Mouse (Mus musculus) CH12.LX (cell line): ENCODE data around the gene Rtbdn. TPM values are rescaled to one million over a fixed set of nuclear protein-coding genes. Genes with fewer than 3 reads are reported as not detected.

Experiments used
- DNase-seq: peaks from one replicate; pipeline ENCODE4 v3.0.0-alpha.2; 2013; ENCODE audit errors: extremely low read depth
- H3K27ac ChIP-seq: 2 replicates; pipeline ENCODE4 v1.5.1; 2012; ENCODE audit warnings: low read depth, mild to moderate bottlenecking, control low read depth, moderate library complexity; ENCODE audit not compliant: insufficient read depth
- H3K27me3 ChIP-seq: replicated peaks from 2 replicates; pipeline ENCODE3; 2012; ENCODE audit warnings: inconsistent platforms
- H3K36me3 ChIP-seq, 2 experiments: replicated peaks in 1 of 2; 2 replicates each; pipeline versions ENCODE3 to v1.6.1; 2012; ENCODE audit warnings: inconsistent platforms in 1 of 2, low read length in 1 of 2, mild to moderate bottlenecking in 1 of 2, mixed read lengths in 1 of 2, moderate library complexity in 1 of 2; ENCODE audit not compliant: control insufficient read depth in 1 of 2, insufficient read depth in 1 of 2
- H3K4me1 ChIP-seq, 2 experiments: 2 replicates each; pipeline ENCODE4 v1.6.1; 2012; ENCODE audit warnings: inconsistent platforms in 1 of 2, moderate library complexity in 1 of 2; ENCODE audit not compliant: insufficient read depth in 2 of 2, control insufficient read depth in 1 of 2
- H3K4me2 ChIP-seq: 2 replicates; pipeline ENCODE4 v1.6.1; 2012; ENCODE audit warnings: low read depth, mild to moderate bottlenecking, control low read depth; ENCODE audit not compliant: poor library complexity, insufficient read depth, severe bottlenecking
- H3K4me3 ChIP-seq, 3 experiments: fragments of 150-350 bp in 1 of 3; sonication (generic) in 1 of 3; replicated peaks in 1 of 3; 2 replicates each; pipeline versions ENCODE3 to v1.5.1; 2011 to 2012; ENCODE audit warnings: low read depth in 2 of 3, low read length in 2 of 3, mild to moderate bottlenecking in 2 of 3, moderate library complexity in 2 of 3, control low read depth in 1 of 3, improper control_type of control experiment in 1 of 3, inconsistent platforms in 1 of 3, mixed read lengths in 1 of 3; ENCODE audit not compliant: poor library complexity in 1 of 3
- H3K79me2 ChIP-seq: replicated peaks from 2 replicates; pipeline ENCODE4 v1.6.1; 2012; ENCODE audit warnings: mild to moderate bottlenecking, moderate library complexity; ENCODE audit not compliant: control insufficient read depth, poor library complexity, insufficient read depth, severe bottlenecking; ENCODE audit errors: extremely low read depth
- H3K9ac ChIP-seq: 2 replicates; pipeline ENCODE4 v1.6.1; 2012; ENCODE audit warnings: low read depth, mild to moderate bottlenecking, control low read depth, moderate library complexity; ENCODE audit not compliant: insufficient read depth
- H3K9me3 ChIP-seq: replicated peaks from 2 replicates; pipeline ENCODE3; 2012; ENCODE audit warnings: low read length, inconsistent platforms, mixed read lengths
- BHLHE40 ChIP-seq: IDR thresholded peaks from 2 replicates; pipeline ENCODE4 v1.6.1; 2011; ENCODE audit warnings: mild to moderate bottlenecking, low read depth, low read length, improper control_type of control experiment
- CHD2 ChIP-seq: IDR thresholded peaks from 2 replicates; pipeline ENCODE4 v1.6.1; 2011; ENCODE audit warnings: low read length, improper control_type of control experiment
- CTCF ChIP-seq, 2 experiments: IDR thresholded peaks in 1 of 2; conservative IDR thresholded peaks in 1 of 2; 2 replicates each; pipeline ENCODE4 v1.5.1; 2011 to 2012; ENCODE audit warnings: low read depth in 2 of 2, low read length in 2 of 2, improper control_type of control experiment in 1 of 2, inconsistent platforms in 1 of 2, mild to moderate bottlenecking in 1 of 2, moderate library complexity in 1 of 2
- ETS1 ChIP-seq: conservative IDR thresholded peaks from 2 replicates; pipeline ENCODE4 v1.6.1; 2012; ENCODE audit warnings: low read depth, mild to moderate bottlenecking, inconsistent platforms, low read length, improper control_type of control experiment, moderate library complexity
- HCFC1 ChIP-seq: IDR thresholded peaks from 2 replicates; pipeline ENCODE4 v1.6.1; 2012; ENCODE audit warnings: low read depth, mild to moderate bottlenecking, inconsistent platforms, low read length, improper control_type of control experiment
- IRF4 ChIP-seq: IDR thresholded peaks from 2 replicates; pipeline ENCODE4 v1.6.1; 2014; ENCODE audit warnings: low read depth, mild to moderate bottlenecking, inconsistent platforms, low read length, improper control_type of control experiment
- POLR2A ChIP-seq: IDR thresholded peaks from 2 replicates; pipeline ENCODE4 v1.6.1; 2011; ENCODE audit warnings: low read depth, mild to moderate bottlenecking, improper control_type of control experiment, low read length
- SIN3A ChIP-seq: IDR thresholded peaks from 2 replicates; pipeline ENCODE4 v1.6.1; 2012; ENCODE audit warnings: low read length, improper control_type of control experiment, inconsistent platforms
- SMC3 ChIP-seq: IDR thresholded peaks from 2 replicates; pipeline ENCODE4 v1.6.1; 2011; ENCODE audit warnings: low read depth, low read length, improper control_type of control experiment
- TCF12 ChIP-seq: IDR thresholded peaks from 2 replicates; pipeline ENCODE4 v1.6.1; 2014; ENCODE audit warnings: low read depth, mild to moderate bottlenecking, inconsistent platforms, low read length, improper control_type of control experiment
- UBTF ChIP-seq: IDR thresholded peaks from 2 replicates; pipeline ENCODE4 v1.6.1; 2012; ENCODE audit warnings: low read depth, mild to moderate bottlenecking, inconsistent platforms, low read length, improper control_type of control experiment, moderate library complexity
- USF1 ChIP-seq: IDR thresholded peaks from 2 replicates; pipeline ENCODE4 v1.6.1; 2014; ENCODE audit warnings: low read depth, mild to moderate bottlenecking, inconsistent platforms, low read length, improper control_type of control experiment
- ZNF384 ChIP-seq: IDR thresholded peaks from 2 replicates; pipeline ENCODE4 v1.6.1; 2012; ENCODE audit warnings: low read depth, low read length, improper control_type of control experiment, inconsistent platforms
- dilution Hi-C: fragments of 300-500 bp; cut with MboI; formaldehyde crosslinking; loops from 2 replicates; pipeline ENCODE4 v1.14.3; 2020; ENCODE audit warnings: low sequenced_read_pairs; ENCODE audit not compliant: extremely low pct_unique_long_range_greater_than_20kb, extremely low pct_ligation_motif_present
- in situ Hi-C: fragments of 300-500 bp; cut with MboI; formaldehyde crosslinking; loops from 3 replicates; pipeline ENCODE4 v1.14.3; 2019; ENCODE audit warnings: low sequenced_read_pairs, low pct_ligation_motif_present, low pct_unique_long_range_greater_than_20kb, mixed read lengths
- polyA plus RNA-seq: library from polyadenylated mRNA; unstranded; fragments of >175 nt; gene quantifications from 2 replicates; pipeline ENCODE4 v1.2.1, GENCODE M21; 2012; ENCODE audit warnings: low read depth; ENCODE audit not compliant: insufficient read length
- total RNA-seq, 2 experiments: library from RNA; depleted of rRNA; stranded (reverse); fragments of 300-350 nt in 1 of 2; fragments of >200 nt in 1 of 2; gene quantifications; 2 replicates each; pipeline ENCODE4 v1.2.3; 2012 to 2014

Gene Rtbdn
- total and polyA plus RNA-seq, 3 experiments: 0.21 to 1.8 TPM; not detected in 1

GRCm38 (mm10) chr8:84936962-84937546 is 9.7 kb upstream of the Rtbdn start, which contains the start of gene Mast1:
Gene Mast1, minus strand, starts transcription at chr8:84937359.
- TF ChIP-seq TCF12 (no peak), SMC3 (peak; percentile 31; the same call in 1 of the 2 replicates), ETS1 (no peak), CTCF (conservative IDR thresholded peaks at IDR 0.05 in 1 of 2, IDR thresholded peaks at IDR 0.05 in 1 of 2; ENCODE audit: low read depth in 2 of 2, low read length in 2 of 2) (peak in 1 of 2 experiments; percentile 67; a peak in 2 of 4 replicates), HCFC1 (no peak), UBTF (0 out of 2 replicates have a peak, but pooled peaks have one; percentile 43), CHD2 (peak; percentile 73; the same call in 1 of the 2 replicates), SIN3A (no peak), IRF4 (no peak), BHLHE40 (peak; percentile 45)
- TF ChIP-seq, all 38 proteins: peak for 5
- no peaks in the 10 kb centered on the region for H3K36me3 ChIP-seq
- H3K4me3 ChIP-seq: peak within 1 kb of the TSS in 1 of 3 experiments; percentile 36
- dilution Hi-C loops (no loop called here), in situ Hi-C loops (no loop called here)
- no peaks in the 10 kb centered on the region for H3K9me3 ChIP-seq
- DNase-seq: peak; percentile 29
- no peak within 1 kb of the TSS for H3K27ac ChIP-seq
- peaks cover 21 to 22% of the 10 kb centered on the region in 2 experiments for H3K4me1 ChIP-seq
- no peaks in the 10 kb centered on the region for H3K79me2 ChIP-seq
- no peak within 1 kb of the TSS for H3K9ac ChIP-seq
- peak within 1 kb of the TSS; percentile 90 for H3K4me2 ChIP-seq
- H3K27me3 ChIP-seq: peaks cover 81% of the 10 kb centered on the region

- DNase-seq: no peak
- no peaks in the 10 kb centered on the region for H3K36me3 ChIP-seq
- H3K27me3 ChIP-seq: peaks cover 78% of the 10 kb centered on the region
- H3K27ac ChIP-seq: no peak overlapping the region
- H3K4me2 ChIP-seq: peak overlapping the region; percentile 90
- in situ Hi-C loops: no loop called here
- no peaks in the 10 kb centered on the region for H3K79me2 ChIP-seq
- H3K9ac ChIP-seq: no peak overlapping the region
- peaks cover 21 to 22% of the 10 kb centered on the region in 2 experiments for H3K4me1 ChIP-seq
- no peaks in the 10 kb centered on the region for H3K9me3 ChIP-seq
- TF ChIP-seq ZNF384 (peak; percentile 75), POLR2A (no peak)
- TF ChIP-seq, all 38 proteins: peak for 1
- dilution Hi-C loops: no loop called here
- H3K4me3 ChIP-seq: no peak overlapping the region
Observed at GRCm38 (mm10) chr8:84937620-84938485, 8.9 kb upstream of the Rtbdn start.

- H3K4me2 ChIP-seq: no peak overlapping the region
- H3K27ac ChIP-seq: no peak overlapping the region
- TF ChIP-seq USF1: no peak
- TF ChIP-seq BHLHE40: no peak
- dilution Hi-C loops (no loop called here), in situ Hi-C loops (no loop called here)
- no peak for DNase-seq
- H3K4me3 ChIP-seq: no peak overlapping the region
- H3K79me2 ChIP-seq: no peaks in the 10 kb centered on the region
- no peaks in the 10 kb centered on the region for H3K36me3 ChIP-seq
- peaks cover 2% of the 10 kb centered on the region for H3K9me3 ChIP-seq
- H3K9ac ChIP-seq: no peak overlapping the region
- peaks cover 0 to 7% of the 10 kb centered on the region in 2 experiments; a peak in 2 of 4 replicates for H3K4me1 ChIP-seq
- peaks cover 69% of the 10 kb centered on the region for H3K27me3 ChIP-seq
Observed at GRCm38 (mm10) chr8:84943699-84944098, 3.1 kb upstream of the Rtbdn start.
